Mouse (Mus musculus): ENCODE measurements at regions not wholly inside any gene's neighbourhood (a gene's known extent, or its start where the extent isn't known, plus 50 kb on each side); places are given as distances from the start of the nearest gene placed in this dataset.

DNA sequence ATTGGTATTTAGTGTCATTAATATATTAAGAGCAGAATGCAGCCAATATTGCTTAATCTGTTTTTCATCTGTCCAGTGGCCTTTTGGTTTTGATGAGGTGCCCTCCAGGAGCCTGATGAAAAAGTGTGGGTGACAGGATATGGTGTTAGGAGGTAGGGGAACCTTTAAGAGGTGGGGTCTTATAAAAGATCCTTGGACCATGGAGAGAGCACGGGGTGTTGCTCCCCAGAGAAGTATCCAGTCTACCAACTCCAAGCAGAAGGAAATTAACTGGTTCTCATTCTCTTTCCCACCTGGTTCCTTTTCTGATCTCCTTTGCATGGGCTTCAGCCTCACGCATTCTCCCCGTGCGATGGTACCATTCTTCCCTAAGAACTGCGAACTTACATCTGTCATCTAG lies 75.7 kb upstream of the Zfp280d start:
- TF ChIP-seq CTCF (IDR thresholded peaks at IDR 0.05; ENCODE audit: low read depth, low read length) (no peak), POLR2A (IDR thresholded peaks at IDR 0.05; ENCODE audit: borderline replicate concordance, low read depth, low read length) (no peak)

All from bone marrow macrophage, adult 2 months (primary cell).